8 mouse cellular contexts compared by ENCODE assay signal in the genomic region with DNA sequence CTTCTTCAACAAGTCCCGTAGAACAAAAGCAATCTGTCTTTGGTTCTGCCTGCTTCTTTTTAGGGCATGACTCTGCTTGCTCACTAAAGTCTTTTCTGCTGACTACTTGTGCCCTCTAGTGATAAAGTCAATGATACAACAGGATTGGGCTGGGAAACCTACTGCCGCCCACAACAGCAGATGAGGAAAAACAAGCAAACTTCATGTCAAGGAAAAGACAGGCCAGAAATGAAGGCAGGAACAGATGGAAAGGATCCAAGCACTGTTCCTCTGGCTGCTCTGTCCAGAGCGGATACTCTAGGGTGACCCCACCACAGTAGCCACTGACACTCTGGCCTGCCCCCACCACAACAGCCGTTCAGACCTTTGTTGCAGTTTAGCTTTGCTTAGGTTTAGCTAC.
DNase-seq lines count a peak whose midpoint lies in the region; ATAC-seq lines count a peak whose summit lies in the region.

No protein-coding gene starts in this region.

- intact Hi-C loops in heart, postnatal 25 days (cut with DNase I), result loop anchor here (1.0 to 5.0 kb wide), 3 partner anchors 52 to 104 kb away; no protein-coding TSS in a partner anchor

- DNase-seq in heart, adult 8-10 months (ENCODE audit: low spot score), result peak; percentile 57
- DNase-seq in heart, postnatal 25 days (ENCODE audit: low spot score), result no peak
- DNase-seq in MN1 (ENCODE audit: low spot score), result peak; percentile 39
- DNase-seq in kidney, postnatal 25 days, result peak; percentile 14 to 40
- no peak for DNase-seq in urinary bladder, postnatal 25 days (ENCODE audit: low spot score)
- DNase-seq in natural killer cell, adult 2 months (ENCODE audit: low spot score in 2 of 2), result no peak
- DNase-seq in spleen, postnatal 4 days (ENCODE audit: low spot score in 2 of 2), result no peak

- ATAC-seq in common myeloid progenitor, adult 5-6 weeks (replicated peaks; ENCODE audit: low read depth, poor library complexity, severe bottlenecking), result 0 out of 2 replicates have a peak, but pooled peaks have one; percentile 42

Comparison
In these comparisons a context has a peak if more than half of its experiments do, and no peak if none do; other contexts are left out.
1. DNase-seq: peak in heart, adult 8-10 months (single experiment), MN1 (single experiment) and kidney, postnatal 25 days (2 of 2); none in heart, postnatal 25 days (single experiment), urinary bladder, postnatal 25 days (single experiment), natural killer cell, adult 2 months (0 of 2) and spleen, postnatal 4 days (0 of 2).